Mouse (Mus musculus): ENCODE measurements around the gene Bpifa2.

Bpifa2 gene

DNA sequence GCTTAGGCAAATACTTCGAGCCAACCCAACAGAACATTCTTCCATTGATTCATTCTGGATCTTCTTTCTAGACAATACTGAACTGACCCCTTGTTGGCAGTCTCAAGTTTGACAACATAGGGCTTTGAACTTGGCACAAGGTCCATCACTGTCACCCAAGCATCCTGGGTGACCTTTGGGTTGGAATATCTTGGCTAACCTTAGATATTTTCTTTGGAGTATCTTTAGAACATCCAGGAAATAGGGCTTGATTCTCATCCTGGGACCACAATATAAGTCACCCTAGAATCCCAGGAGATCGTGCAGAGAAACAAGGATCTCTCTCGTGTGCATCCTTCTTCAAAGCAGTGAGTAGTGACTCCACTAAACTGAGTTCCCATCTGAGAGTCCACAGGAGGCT is at the start of gene Bpifa2:
TSS of gene Bpifa2 (plus strand) at position 301 of the 400 bp plus-strand sequence.
- DNase-seq: no peak

GRCm38 (mm10) chr2:153962821-153963331 is 45.2 kb upstream of the Bpifa2 start:
- DNase-seq: no peak

- no peak for DNase-seq
Observed at GRCm38 (mm10) chr2:153963334-153963733, 44.7 kb upstream of the Bpifa2 start.

DNA sequence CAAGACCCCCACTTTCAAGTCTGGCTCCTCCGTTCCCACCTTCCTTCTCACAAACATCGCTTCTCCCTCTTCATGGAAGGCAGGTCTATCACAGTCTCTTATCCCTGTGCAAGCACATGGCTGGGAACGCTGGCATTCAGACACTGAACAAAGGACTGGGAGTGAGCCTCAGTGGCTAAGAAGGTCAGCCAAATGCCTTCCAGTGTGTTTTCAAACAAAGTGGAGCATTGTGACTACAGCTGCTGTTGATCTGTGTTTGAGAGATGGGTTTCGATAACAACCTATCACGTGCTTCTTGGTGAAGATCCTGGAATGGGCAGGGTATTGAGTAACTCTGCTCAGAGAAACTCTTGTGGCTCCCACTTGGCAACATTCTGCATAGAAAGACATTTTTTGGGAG is 37.8 kb upstream of the Bpifa2 start:
- no peak for DNase-seq

DNA sequence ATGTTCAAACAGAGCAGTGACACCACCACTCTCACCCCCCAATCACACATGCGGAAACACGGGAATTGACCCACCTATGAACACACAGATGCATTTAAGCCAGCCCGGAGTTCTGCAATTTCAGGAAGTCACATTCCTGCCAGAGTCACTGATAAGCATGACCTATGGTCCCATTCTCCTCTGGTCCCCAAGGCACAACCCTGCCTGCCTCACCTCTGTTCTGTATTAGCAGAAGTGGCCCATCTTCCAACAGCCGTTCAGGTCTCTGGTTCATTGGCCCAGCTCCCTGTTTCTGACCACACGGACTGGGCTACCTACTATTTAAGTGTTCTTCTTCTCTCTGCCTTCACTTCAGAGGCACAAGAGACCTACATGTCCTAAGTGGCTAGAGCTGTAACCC is 33.5 kb upstream of the Bpifa2 start, which contains the start of gene Bpifa6:
TSS of gene Bpifa6 (plus strand) at position 364 of the 400 bp plus-strand sequence.
- no peak for DNase-seq

- peak; percentile 87 for DNase-seq
Observed at GRCm38 (mm10) chr2:153995770-153996169, 12.3 kb upstream of the Bpifa2 start.

- DNase-seq: no peak
Observed at GRCm38 (mm10) chr2:154000501-154000900, 7.6 kb upstream of the Bpifa2 start.

DNA sequence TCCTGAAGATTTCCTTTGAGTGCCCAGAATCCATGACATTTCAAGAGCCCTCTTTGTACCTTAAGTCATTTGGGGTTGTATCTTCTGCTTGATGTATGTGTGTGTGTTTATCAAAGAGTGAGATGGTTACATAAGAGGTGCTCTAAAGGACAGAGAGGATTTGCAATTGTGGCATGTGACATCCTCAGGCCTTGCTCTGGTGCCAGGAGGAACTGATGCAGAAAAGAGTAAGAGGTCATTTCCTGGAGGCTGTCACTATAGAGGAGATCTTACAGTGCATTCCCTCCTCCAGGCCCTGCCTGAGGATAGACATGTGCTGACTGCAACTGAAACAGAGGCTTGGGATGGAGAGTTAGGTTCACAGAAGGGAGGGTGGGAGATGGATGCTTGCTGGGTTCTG is 7.0 kb upstream of the Bpifa2 start:
- peak; percentile 9 for DNase-seq

- no peak for DNase-seq
Observed at GRCm38 (mm10) chr2:154004456-154004855, 3.6 kb upstream of the Bpifa2 start.

DNA sequence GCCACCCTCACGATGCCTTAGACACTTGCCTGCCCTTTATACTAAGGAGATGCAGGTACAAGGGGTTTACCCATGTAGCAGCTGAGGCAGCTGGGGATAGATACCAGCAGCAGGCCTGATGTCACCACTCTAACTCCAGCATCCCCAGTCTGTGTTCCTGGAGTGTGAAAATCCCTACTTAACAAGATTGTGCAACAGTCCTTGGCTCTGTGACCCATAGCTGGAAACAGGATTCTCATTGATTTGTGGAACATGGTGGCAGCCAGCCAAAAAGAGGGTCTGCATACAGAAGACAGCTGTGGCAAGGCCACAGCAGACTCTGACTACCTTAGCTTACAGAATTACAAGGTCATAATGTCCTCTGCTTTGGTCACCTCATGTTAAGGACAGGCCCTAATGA is 3.0 kb upstream of the Bpifa2 start:
- no peak for DNase-seq

- no peak for DNase-seq
Observed at GRCm38 (mm10) chr2:154005734-154006133, 2.3 kb upstream of the Bpifa2 start.

DNA sequence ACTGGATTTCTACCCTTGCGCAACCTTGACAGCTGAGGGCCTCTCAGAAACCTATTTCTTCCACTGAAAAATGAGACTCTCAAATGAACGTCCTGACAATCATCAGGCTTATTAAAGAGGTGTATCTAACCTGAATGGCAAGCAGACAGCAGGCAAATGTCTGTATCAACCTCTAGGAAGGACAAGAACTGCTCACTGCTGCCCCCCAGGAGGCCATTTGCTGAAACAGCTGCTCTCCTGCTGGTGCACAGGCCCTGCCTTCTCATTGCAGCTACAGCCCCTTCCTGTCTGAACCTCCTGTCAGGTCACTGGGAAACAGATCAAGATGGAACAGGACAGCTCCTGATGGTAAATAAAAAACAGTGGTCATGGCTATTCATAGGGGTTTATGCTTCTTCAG is 1.7 kb upstream of the Bpifa2 start:
- DNase-seq: no peak

GRCm38 (mm10) chr2:154007381-154007780 is 684 bp upstream of the Bpifa2 start:
- no peak for DNase-seq

DNA sequence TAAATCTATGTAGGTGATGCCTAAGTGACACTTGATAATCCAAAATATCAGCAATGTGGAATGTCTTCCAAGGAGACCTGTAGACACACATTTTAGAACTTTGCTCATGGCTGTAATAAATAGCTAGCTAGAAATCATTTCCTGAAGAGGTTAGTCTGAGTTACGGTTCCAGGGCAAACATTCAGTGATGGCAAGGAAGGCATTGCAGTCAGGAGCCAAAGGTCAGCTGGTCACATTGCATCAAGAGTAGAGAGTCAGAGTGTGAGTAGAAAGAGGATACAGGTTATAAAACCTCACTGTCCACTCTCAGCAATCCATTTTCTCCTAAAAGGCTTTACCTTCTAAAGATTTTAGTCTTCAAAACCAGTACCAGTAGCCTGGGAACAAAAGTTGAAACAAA is 9.9 kb downstream of the Bpifa2 start:
- DNase-seq: peak; percentile 80

DNA sequence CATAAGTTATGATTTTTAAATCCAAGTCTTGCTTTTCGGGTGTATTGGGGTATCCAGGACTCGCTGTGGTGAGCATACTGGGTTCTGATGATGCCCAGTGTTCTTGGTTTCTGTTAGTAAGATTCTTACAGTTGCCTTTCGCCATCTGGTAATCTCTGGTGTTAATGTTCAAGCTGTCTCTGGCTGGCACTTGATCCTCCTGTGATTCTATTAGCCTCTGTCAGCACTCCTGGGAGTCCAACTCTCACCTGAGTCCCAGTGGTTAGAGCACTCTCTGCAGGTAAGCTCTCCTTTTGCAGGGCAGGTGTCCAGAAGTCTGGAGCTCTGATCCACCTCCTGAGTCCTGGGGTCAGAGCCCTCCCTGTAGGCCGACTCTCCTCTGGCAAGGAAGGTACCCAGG is 16.6 kb downstream of the Bpifa2 start:
- peak; percentile 62 for DNase-seq

DNA sequence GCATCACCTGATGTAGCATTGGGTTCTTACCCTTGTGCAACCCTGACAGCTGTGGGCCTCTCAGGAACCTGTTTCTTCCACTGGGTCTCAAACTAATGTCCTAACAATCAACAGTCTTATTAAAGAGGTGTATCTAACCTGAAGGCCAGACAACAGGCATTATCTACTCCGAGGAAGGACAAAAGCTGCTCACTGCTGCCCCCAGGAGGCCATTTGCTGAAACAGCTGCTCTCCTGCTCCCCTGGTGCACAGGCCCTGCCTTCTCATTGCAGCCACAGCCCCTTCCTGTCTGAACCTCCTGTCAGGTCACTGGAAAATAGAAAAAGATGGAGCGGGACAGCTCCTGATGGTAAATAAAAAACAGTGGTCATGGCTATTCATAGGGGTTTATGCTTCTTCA is 30.9 kb downstream of the Bpifa2 start:
- DNase-seq: peak; percentile 53

DNA sequence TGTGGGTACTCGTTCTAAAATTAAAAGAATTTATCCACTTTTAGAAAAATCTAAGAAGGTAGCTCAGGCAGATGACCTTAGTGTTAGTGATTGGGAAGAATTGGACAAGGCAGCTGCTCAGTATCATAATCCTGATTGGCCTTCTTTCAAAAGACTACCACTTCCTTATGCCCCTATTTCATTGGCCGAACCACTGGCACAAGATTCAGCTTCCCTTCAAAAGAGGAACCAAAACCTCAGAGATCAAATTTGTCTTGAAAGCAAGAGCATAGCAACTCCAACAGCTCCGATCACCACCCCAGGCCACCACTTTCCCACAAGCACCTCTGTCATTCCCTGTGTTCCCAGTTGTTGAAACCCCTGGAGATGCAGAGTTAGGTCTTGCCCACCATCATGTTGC is 36.7 kb downstream of the Bpifa2 start:
- no peak for DNase-seq

GRCm38 (mm10) chr2:154058690-154059089 is 50.6 kb downstream of the Bpifa2 start:
- DNase-seq: peak; percentile 30

All from kidney, adult 9 months (tissue).